Mouse (Mus musculus) thymus, postnatal 4 days (tissue): ENCODE data around the gene Shh.

Source experiments
- DNase-seq: peaks from one replicate; pipeline ENCODE4 v3.0.0; 2021

The Shh gene

DNA sequence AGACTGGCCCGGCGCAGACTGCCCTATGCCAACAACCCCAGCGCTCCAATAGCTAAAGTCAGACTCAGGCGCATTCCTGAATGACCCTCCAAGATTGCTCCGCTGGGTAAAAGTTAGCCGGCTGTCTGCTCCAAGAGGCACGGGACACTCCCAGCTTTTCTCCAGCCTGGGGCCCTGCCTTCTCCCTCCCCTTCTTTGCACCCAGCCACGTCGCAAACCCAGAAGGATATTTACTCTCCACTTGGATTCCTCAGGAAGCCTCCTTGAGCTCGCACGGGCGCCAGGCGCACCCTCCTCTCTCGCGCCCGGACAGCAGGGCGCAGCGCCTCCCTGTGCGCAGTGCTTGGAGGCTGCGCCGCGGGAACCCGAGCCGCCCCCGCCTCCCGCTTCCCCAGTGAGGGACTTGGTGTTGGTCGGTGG is 8.2 kb downstream of the Shh start:
- DNase-seq: no peak

DNA sequence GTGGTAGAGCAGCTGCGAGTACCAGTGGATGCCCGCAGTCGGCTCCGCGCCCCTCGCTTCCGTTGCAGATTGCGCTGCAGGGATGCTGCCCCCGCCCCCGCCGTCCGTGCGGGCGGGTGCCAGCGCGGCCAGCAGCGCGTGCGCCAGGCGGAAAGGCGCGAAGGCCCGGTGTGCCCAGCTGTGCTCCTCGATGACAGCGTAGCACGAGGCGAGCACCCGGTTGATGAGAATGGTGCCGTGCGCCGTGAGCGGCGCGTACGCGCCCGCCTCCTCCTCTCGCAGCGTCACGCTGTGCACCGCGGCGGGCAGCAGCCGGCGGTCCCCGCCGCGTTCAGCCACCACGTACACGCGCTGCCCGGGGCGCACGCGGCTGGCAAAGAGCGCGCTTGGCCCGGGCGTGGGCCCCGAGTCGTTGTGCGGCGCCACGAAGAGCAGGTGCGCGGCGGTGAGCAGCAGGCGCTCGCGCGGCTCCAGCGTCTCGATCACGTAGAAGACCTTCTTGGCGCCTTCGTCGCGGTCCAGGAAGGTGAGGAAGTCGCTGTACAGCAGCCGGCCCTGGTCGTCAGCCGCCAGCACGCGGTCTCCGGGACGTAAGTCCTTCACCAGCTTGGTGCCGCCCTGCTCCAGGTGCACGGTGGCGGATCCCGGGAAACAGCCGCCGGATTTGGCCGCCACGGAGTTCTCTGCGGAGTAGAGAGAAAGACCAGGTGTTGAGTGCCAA is 9.0 kb downstream of the Shh start:
- DNase-seq: peak; percentile 24

DNA sequence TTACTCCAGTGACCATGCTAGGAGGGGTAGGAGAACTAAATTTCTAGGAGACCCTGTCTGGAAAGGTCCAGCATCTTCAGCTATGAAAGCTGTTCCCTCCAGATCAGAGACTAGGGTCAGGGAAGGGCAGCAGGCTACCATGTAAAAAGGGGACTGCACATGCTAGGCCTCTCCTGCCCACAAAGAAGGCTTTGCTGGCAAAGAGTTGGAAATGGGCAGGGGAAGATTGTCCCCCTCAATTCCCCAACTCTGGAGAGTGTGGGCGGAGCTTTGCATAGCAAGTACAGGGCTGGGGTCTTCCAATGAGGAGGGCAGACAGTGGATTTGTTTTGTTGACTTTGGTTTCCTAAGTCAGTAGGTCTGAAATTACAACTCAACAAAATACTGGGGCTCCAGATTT is 10.7 kb downstream of the Shh start:
- DNase-seq: no peak

DNA sequence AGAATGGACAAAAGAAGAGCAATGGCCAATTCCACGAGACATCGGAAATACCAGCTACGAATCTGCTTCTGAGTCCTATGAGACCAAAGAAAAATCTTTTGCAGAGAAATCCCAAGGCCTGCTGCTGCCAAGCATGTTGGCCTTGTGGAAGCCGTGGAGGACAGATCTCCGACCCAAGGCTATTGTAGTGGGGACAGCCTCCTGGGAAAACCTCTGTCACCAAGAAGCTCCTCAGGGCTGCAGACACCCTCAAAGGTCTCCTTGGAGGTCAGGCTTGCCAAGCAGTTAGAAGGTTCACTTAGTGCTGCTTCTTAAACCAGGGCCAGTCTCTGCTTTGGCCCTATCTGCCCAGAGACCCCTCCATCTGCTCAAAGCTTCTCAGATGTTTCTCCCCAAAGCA is 11.3 kb downstream of the Shh start:
- DNase-seq: no peak

DNA sequence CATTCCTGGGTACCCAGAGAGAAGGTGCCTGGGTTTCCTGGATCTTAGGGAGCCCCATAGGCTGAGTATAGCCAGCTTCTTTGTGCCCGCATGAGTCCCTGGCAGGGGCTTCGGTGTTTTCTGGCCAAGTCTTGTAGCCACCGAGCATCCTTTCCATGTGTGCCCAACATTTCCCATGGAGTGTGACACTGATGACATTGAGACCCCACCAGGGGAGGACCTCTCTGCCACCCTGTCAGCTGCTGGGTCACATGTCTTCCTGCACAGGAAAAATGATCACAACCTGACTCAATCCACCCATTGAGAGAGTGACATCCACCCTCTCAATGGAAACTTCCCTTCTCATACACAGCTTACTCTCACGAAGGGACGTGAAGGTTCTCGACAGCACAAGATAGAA is 12.5 kb downstream of the Shh start:
- no peak for DNase-seq

DNA sequence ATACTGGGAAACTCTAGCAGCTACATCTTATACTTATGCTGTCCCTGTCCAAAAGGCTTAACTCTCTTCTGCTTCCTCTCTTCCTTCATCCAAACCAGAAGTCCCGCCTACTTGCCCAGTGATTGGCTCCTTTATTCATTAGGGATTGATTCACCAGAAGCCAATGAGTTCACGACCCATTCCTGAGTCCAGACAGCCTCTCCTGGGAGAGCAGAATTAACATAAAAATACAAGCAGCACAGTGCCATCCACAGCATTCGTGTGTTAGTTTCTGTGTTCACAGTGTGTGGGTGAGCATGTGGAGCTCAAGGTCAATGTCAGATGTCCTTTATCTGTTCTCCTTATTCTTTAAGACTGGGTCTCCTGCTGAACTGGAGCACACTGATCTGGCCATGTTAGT is 13.5 kb downstream of the Shh start:
- DNase-seq: no peak

DNA sequence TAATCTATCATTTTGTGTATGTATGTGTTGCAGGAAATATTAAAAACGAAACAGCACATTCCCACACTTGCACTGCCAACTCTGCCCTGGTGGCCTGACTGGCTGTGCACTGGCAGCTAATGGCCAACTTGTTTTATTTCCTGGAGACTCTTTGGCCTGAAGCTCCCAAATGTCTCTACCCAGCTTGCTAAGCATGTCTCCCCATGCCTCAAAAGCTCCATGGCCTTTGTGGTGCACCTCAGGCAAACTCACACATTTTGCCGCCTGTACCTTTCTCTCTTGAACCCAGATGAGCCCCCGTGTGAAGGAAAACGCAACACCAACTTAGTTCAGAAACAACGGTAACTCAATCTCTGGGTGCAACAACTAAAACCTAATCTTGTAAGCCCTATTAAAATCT is 14.0 kb downstream of the Shh start:
- no peak for DNase-seq

DNA sequence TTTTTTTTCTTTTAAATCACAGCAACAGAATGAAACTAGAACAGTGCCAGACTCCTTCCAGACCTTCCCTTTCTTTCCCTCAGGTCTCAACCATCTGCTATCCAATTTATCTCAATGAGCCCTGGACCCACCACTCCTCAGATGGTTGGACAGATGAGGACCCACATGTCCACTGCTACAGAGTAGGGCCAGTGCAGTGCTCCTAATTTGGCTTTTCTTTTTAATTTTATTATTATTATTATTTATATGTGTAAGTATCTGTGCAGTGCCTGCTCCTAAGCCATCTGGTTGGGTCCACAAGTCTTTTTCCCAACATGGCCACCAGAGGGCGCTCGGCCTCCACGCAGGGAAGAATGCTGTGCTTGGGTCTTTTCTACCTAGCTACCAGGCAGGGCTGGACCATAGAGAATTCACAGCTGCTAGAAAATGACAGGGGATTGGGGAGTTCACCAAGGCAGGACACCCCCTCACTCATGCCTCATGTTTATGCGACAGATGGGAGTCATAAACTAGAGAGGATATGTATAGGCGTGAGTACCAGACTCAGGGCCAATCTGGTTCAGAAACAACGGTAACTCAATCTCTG is 15.9 kb downstream of the Shh start:
- DNase-seq: peak; percentile 87

DNA sequence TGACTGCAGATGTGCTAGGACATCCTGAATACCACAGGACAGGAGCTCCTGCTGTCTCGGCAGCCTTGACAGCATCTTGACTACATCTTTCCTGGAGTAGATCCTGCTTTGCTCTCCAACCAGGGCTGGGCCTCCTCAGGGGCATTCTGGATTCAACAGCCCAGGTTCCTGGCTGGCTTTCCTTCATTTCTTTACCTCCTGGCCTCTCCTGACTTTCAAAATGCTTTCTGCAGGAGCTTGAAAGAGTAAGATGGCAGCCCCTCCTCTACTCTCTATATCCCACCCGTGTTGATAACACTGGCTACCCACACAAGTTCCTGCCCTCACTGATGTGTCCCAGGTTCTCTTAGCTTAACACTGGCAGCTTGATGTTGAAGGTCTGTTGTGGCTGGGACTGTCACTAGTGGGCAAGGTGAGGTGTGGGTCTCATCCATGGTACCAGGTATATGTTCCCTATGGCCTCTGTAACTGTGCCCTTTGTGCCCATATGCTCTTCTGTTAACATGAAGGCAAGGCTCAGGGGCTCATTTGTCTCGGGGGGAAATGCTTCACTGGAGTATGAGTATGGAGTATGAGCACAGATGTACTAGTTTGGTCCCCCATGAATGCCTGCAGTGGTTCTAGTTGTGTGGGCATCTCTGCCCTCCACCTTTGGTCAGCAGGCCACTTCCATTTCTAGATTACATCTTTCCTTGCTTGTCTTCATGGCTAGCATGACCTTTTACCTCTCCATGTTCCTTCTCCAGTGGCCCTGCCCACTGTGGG is 16.7 kb downstream of the Shh start:
- no peak for DNase-seq

DNA sequence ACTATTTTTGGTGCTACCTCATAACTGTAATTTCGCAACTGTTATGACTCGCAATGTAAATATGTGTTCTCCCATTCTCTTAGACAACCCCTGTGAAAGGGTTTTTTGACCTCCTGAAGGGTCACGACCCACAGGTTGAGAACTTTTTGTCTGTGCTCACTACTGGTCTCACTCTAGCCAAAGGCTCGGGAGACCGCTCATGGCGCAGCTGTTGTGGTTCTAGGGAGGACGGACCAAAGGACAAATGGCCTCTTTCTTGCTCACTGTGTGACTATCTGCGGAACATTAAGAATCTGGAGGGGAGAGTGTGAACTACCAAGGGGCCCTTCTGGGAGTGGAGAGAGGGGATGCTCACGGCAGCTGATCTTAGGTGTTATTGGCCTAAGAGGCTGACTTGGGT is 41.1 kb downstream of the Shh start:
- DNase-seq: no peak

DNA sequence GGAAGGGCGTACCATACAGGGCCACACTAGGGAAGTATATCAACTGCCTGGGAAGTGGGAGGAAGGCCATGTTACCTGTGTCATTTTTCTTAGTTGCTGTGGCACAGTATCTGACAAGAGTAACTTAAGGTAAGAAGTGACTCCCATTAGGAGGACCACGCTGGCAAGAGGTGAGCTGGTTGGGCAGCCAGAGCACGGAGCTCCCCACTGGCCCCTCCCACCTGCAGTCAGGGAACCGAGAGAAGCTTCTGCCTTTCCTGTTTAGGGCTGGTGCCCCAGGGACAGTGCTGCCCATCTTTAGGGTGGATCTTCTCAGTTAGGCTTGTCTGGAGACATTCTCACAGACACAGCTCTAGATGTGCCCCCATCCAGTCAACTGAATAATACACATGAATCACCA is 43.3 kb downstream of the Shh start:
- no peak for DNase-seq

DNA sequence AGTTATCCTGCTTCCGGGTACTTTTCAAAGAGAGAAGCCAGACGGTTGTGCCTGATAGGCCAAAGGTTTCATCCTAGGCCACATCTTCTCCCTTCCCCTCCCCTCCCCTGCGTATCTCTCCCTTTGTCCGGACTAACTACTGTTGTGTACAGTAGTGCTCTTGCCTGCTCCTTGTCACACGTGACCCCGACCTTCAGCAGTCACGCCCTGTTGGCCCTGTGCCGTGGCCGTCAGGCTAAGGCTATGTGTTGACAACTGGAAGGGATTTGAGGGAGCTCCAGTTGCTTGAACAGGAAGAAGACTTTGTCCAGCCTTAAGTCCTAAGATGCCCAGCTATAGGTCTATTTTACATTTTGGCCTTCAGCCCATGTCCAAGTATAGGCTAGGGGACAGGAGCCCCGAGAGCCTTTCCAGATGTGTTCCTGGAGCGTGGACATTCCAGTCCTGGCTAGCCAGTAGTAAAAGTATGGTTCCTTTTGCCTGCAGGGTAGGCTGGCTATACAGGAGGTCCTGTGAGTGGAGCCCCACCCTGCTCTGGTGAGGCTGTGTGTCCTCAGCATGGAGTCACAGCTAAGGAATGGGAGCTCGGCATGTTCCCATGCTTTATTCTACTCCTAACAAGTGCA is 47.3 kb downstream of the Shh start:
- no peak for DNase-seq

DNA sequence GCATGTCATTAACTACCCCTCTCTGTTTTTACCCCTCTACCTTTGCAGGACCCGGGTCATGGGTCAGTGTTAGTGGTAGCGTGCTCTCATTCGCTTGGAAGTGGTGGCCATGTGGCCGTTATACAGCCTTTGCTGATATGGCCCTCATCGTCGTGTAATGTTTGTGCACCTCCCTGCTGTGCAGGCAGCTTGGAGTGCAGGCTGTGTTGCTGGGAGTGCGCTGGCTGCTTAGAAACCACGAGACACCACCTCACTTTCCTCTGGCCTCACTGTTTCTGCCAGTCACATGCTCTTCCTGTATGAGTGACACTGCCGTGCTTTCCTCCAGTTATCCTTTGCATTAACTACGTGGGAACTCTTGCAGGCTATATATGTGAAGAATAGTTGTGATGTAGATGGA is 48.3 kb downstream of the Shh start:
- no peak for DNase-seq

DNA sequence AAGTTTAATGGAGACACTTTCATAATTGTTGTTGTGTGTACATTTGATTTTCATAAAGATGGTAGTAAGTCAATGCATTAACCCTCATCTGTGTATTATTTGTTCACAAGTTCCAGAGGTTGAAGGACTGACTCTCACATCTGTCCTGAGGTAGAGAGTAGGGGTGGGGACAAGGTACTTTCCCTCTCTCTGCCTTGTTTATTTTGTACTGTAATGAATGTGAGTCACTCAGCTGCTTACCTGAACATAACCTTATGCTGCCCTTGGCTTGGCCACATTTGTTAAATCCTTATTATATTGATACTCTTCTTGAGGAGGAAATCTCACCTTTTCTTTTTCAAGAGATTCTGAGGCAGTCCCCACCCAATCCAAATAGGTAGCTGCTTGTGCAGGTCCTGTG is 51.0 kb downstream of the Shh start:
- no peak for DNase-seq

DNA sequence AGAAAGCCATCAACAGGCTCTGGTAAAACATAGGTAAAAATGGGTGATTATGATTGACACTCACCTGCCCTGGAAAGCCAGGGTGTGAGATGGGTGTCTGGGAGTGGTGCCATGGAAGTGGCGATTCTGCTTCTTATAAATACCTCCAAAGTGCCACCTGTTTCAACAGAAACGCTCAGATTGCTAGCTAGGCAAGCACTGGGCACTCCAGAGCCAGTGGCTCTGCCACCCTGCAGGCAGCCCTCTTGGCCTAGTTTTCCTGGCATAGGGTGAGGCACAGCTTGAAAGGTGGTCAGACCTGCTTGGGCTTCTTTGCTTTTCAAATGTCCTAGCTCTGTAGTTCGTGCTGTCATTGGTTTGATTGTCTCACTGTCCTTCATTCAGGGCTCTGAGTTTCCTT is 53.0 kb downstream of the Shh start:
- no peak for DNase-seq

DNA sequence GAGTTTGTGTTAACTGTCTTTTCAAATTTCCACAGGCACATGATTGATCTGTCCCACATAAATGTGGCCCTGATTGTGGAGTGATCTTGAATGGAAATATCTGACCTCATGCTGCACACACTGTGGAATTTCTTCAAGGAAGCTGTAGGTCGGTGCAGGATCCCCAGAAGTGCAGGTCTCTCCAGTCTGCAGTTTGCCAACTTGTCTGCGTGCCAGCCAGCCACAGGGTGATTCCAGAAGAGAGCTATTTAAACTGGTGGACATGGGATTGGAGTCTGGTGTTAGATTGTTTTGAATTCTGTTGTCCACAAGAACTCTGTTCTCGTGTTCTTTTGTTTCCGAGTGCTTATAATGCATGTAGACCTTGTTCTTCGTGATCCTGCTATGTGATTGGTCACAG is 53.5 kb downstream of the Shh start:
- DNase-seq: no peak

DNA sequence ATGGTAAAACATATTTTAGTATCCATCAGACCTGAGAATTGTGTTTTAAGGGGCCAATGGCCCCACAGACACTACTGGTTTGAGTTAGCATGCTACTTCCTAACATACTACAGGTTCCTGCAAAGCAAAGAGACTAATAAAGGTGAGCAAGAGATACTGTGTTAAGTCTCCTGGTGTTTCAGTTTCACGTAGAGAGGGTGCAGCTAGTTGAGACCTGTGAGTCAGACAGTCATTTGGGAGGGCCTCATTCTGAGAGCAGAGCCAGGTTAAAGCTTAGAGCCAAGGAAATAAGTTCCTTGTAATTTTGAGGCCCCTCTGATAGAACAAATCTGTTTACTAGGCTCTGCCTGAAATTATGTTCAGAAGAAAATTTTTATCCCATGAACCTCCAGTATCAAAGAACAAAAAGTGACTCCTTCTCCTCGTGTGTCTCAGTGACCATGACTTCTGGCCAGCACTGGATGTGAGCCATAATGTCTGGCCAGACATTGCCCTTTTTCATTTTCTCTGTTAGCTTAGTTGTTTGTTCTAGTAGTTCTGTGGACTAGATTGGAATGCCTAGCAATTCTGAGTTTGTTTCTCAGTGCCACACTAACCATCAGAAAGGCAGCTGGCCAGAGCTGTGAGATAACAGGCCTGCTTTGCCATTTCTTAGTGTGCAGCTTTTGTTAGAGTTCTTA is 54.9 kb downstream of the Shh start:
- DNase-seq: no peak
